Mouse (Mus musculus) bone marrow, adult 2 months (tissue): ENCODE data around the gene Cd82.

Experiments
- CTCF ChIP-seq: fragments of 200-500 bp; IDR thresholded peaks from 2 replicates; pipeline ENCODE4 v1.5.1; 2011; ENCODE audit warnings: low read length, control low read depth; ENCODE audit not compliant: control insufficient read depth, insufficient read depth
- POLR2A ChIP-seq: fragments of 200-500 bp; IDR thresholded peaks from 2 replicates; pipeline ENCODE4 v1.6.1; 2011; ENCODE audit warnings: low read depth, mild to moderate bottlenecking, control low read depth, low read length, borderline replicate concordance; ENCODE audit not compliant: control insufficient read depth

DNA sequence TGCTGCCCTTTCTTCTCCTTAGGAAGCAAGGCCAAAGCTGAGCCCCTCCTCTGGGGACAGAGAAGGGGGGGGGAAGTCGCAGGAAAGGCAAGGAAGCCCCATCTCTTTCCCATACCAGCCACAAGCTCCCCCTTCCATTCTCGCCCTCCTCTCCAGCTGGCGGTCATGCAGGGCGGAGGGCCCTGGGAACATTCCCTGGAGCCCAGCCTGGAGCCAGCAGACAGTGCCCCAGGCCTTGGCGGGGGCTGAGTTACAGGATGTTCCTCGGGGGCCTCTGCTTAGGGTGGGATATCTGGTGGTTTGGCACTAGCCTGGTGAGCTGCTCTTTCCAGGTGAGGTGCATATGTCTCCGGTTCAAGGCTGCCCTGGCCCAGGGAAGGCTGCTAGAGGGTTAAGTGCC is 49.2 kb upstream of the Cd82 start:
- TF ChIP-seq CTCF (no peak), POLR2A (no peak)
